8 mouse cellular contexts compared by ENCODE assay signal in genomic region chr5:52565214-52565812, GRCm38 (mm10). TPM values are rescaled to one million over a fixed set of nuclear protein-coding genes. Genes with fewer than 3 reads are reported as not detected.
DNase-seq lines count a peak whose midpoint lies in the region; ATAC-seq and TF ChIP-seq lines count a peak whose summit lies in the region.

No protein-coding gene starts in this region.

- no peaks in the 10 kb centered on the region; a peak in 1 of 4 replicates for H3K4me1 ChIP-seq in ES-E14 (ENCODE audit: control insufficient read depth in 2 of 2, insufficient read depth in 2 of 2, low read length in 2 of 2, poor library complexity in 1 of 2)
- no peaks in the 10 kb centered on the region for H3K4me1 ChIP-seq in forebrain, postnatal 0 days (ENCODE audit: insufficient read depth)
- peaks cover 3% of the 10 kb centered on the region for H3K4me1 ChIP-seq in midbrain, embryonic 11.5 days (ENCODE audit: control insufficient read depth, insufficient read depth, low read length)

- in situ Hi-C loops in ES-E14 (cut with MboI; ENCODE audit: low sequenced_read_pairs in 2 of 2, unreplicated experiment in 2 of 2), result no loop called here

- peak overlapping the region; percentile 74 for H3K4me3 ChIP-seq in gastrocnemius, adult 2 months
- H3K4me3 ChIP-seq in ES-E14 (ENCODE audit: insufficient read depth in 1 of 2, low read depth in 1 of 2, low read length in 2 of 2, poor library complexity in 1 of 2, severe bottlenecking in 1 of 2), result peak overlapping the region; percentile 86 to 95
- H3K4me3 ChIP-seq in forebrain, postnatal 0 days (ENCODE audit: low read depth, low read length), result peak overlapping the region; percentile 65
- peak overlapping the region; percentile 60 for H3K4me3 ChIP-seq in midbrain, embryonic 11.5 days (ENCODE audit: low read depth, low read length)

- H3K4me2 ChIP-seq in forebrain, postnatal 0 days (ENCODE audit: low read depth), result peak overlapping the region; percentile 96
- peak overlapping the region; percentile 99 for H3K4me2 ChIP-seq in midbrain, embryonic 11.5 days

- WGBS in forebrain, postnatal 0 days, result 6% methylated on average over 17 of the region's 17 CpGs
- WGBS in midbrain, embryonic 11.5 days, result 4% methylated on average over 17 of the region's 17 CpGs

- no peak for TF ChIP-seq CTCF in gastrocnemius, adult 2 months (IDR thresholded peaks at IDR 0.05)
- TF ChIP-seq CTCF in forebrain, postnatal 0 days (IDR thresholded peaks at IDR 0.05; ENCODE audit: low read depth), result no peak

- no peaks in the 10 kb centered on the region for H3K9me3 ChIP-seq in ES-E14 (ENCODE audit: control insufficient read depth, insufficient read depth, low read depth, low read length)
- H3K9me3 ChIP-seq in forebrain, postnatal 0 days (ENCODE audit: low read length), result no peaks in the 10 kb centered on the region
- H3K9me3 ChIP-seq in midbrain, embryonic 11.5 days (ENCODE audit: control insufficient read depth, low read length), result no peaks in the 10 kb centered on the region; the same call in 1 of the 2 replicates

- intact Hi-C loops in gastrocnemius, adult 2 months (cut with DNase I), result no loop called here
- intact Hi-C loops in gastrocnemius, postnatal 36 days (cut with DNase I), result no loop called here

- peaks cover 6% of the 10 kb centered on the region for H3K27me3 ChIP-seq in forebrain, postnatal 0 days (ENCODE audit: insufficient read depth, low read length)
- H3K27me3 ChIP-seq in midbrain, embryonic 11.5 days (ENCODE audit: control insufficient read depth, insufficient read depth, low read length), result peaks cover 2% of the 10 kb centered on the region; the same call in 1 of the 2 replicates

- H3K9ac ChIP-seq in ES-E14 (ENCODE audit: insufficient read depth, low read depth, low read length, poor library complexity, severe bottlenecking), result peak overlapping the region; percentile 79
- peak overlapping the region; percentile 63 for H3K9ac ChIP-seq in forebrain, postnatal 0 days
- H3K9ac ChIP-seq in midbrain, embryonic 11.5 days (ENCODE audit: low read length), result peak overlapping the region; percentile 69

- peak overlapping the region; percentile 24; the same call in 1 of the 2 replicates for H3K27ac ChIP-seq in gastrocnemius, adult 2 months
- H3K27ac ChIP-seq in ES-E14 (ENCODE audit: insufficient read depth, low read depth, low read length, poor library complexity, severe bottlenecking), result no peak overlapping the region
- H3K27ac ChIP-seq in forebrain, postnatal 0 days (ENCODE audit: low read depth, low read length), result no peak overlapping the region
- no peak overlapping the region for H3K27ac ChIP-seq in midbrain, embryonic 11.5 days (ENCODE audit: low read depth, low read length)

- peak; percentile 44 for ATAC-seq in forebrain, postnatal 0 days
- ATAC-seq in midbrain, embryonic 11.5 days (ENCODE audit: low FRiP score), result peak; percentile 58
- no peak for ATAC-seq in megakaryocyte-erythroid progenitor cell, adult 5-6 weeks (replicated peaks; ENCODE audit: low FRiP score, low TSS enrichment, poor library complexity, severe bottlenecking)

- H3K36me3 ChIP-seq in ES-E14 (ENCODE audit: control insufficient read depth, insufficient read depth, low read length, poor library complexity, severe bottlenecking), result no peaks in the 10 kb centered on the region
- H3K36me3 ChIP-seq in forebrain, postnatal 0 days (ENCODE audit: insufficient read depth), result no peaks in the 10 kb centered on the region
- no peaks in the 10 kb centered on the region for H3K36me3 ChIP-seq in midbrain, embryonic 11.5 days (ENCODE audit: control insufficient read depth, insufficient read depth, low read length)

- peak; percentile 29 for DNase-seq in gastrocnemius, adult 2 months
- no peak for DNase-seq in gastrocnemius, postnatal 36 days
- DNase-seq in ES-E14 (ENCODE audit: low read depth, low spot score), result no peak
- DNase-seq in forebrain, postnatal 0 days, result no peak
- DNase-seq in midbrain, embryonic 11.5 days (ENCODE audit: low spot score, missing footprints), result peak; percentile 88
- no peak for DNase-seq in adrenal gland, postnatal 36 days
- no peak for DNase-seq in spleen, adult 12 weeks (ENCODE audit: low spot score)

TF ChIP-seq in ES-E14, 5 proteins besides CTCF, POLR2A, EP300 and RAD21:
- no peak for TF ChIP-seq HCFC1 (IDR thresholded peaks at IDR 0.05; ENCODE audit: borderline replicate concordance, insufficient read depth, low read length)

RNA-seq across cellular contexts. Expression of gene Lgi2, which starts 0.9 kb away (rescaled TPM):
- 1 to 10 TPM; 1.0 to 1.3 TPM for total RNA-seq in gastrocnemius, adult 2 months (2021)
- total RNA-seq in gastrocnemius, postnatal 36 days (2021), result 1 to 10 TPM; 1.3 to 1.9 TPM
- 1.0 and 1.5 TPM in 2 replicates for total RNA-seq in ES-E14 (2012; rRNA removed)
- 14.6 and 15.1 TPM in 2 replicates for total RNA-seq in forebrain, postnatal 0 days (2014; rRNA removed)
- polyA plus RNA-seq in forebrain, postnatal 0 days (2015; fragmentation: Nextera tagmentation; extraction: Ambion mirVana), result 4.3 and 6.1 TPM in 2 replicates
- polyA plus RNA-seq in midbrain, embryonic 11.5 days (2014; fragmentation: Nextera tagmentation; extraction: Ambion mirVana), result 0.92 and 1.3 TPM in 2 replicates
- not detected in 2 replicates for total RNA-seq in megakaryocyte-erythroid progenitor cell, adult 5-6 weeks (2014; fragmentation: Nextera tagmentation)
- total RNA-seq in megakaryocyte-erythroid progenitor cell, adult 5-6 weeks (2017), result not detected in 2 replicates
- total RNA-seq in adrenal gland, postnatal 36 days (2021), result 1 to 10 TPM; 1.1 to 2.4 TPM

Comparison
In these comparisons a context has a peak if more than half of its experiments do, and no peak if none do; other contexts are left out.
1. DNase-seq: peak in gastrocnemius, adult 2 months (single experiment) and midbrain, embryonic 11.5 days (single experiment); none in gastrocnemius, postnatal 36 days (0 of 2), ES-E14 (single experiment), forebrain, postnatal 0 days (single experiment), adrenal gland, postnatal 36 days (0 of 2) and spleen, adult 12 weeks (single experiment).
2. Peak in every context shown above with its lines, with median percentiles within 50 percentile points of each other: H3K4me3 ChIP-seq and H3K9ac ChIP-seq.